Mouse (Mus musculus) MN1 (cell line): Measurements from ENCODE around the gene Gid8.
"Not testable (repeated sequence)": the region's sequence is repeated elsewhere in the genome, so short reads cannot be mapped to it uniquely, and the experiment has no call there.

Source experiments
- DNase-seq: peaks from one replicate; pipeline ENCODE4 v3.0.0-alpha.2; 2016; ENCODE audit warnings: low spot score

The Gid8 gene

GRCm38 (mm10) chr2:180710276-180711155 lies 599 bp downstream of the Gid8 start:
- peak; percentile 54 for DNase-seq

- no peak for DNase-seq
Measured at GRCm38 (mm10) chr2:180711527-180711926, 1.6 kb downstream of the Gid8 start.

GRCm38 (mm10) chr2:180712037-180712689 lies 2.2 kb downstream of the Gid8 start:
- DNase-seq: no peak

- DNase-seq: not testable (repeated sequence)
Measured at GRCm38 (mm10) chr2:180722748-180723147, 12.8 kb downstream of the Gid8 start.

- DNase-seq: no peak
Measured at GRCm38 (mm10) chr2:180723865-180724264, 13.9 kb downstream of the Gid8 start.

- no peak for DNase-seq
Measured at GRCm38 (mm10) chr2:180724585-180725413, 14.9 kb downstream of the Gid8 start, which contains the start of gene Slc17a9. Gene Slc17a9, plus strand, starts transcription at chr2:180725263.

- DNase-seq: no peak
Measured at GRCm38 (mm10) chr2:180725414-180725778, 15.5 kb downstream of the Gid8 start.

- no peak for DNase-seq
Measured at GRCm38 (mm10) chr2:180725856-180726629, 16.1 kb downstream of the Gid8 start.

- DNase-seq: no peak
Measured at GRCm38 (mm10) chr2:180726658-180727442, 16.9 kb downstream of the Gid8 start.

- no peak for DNase-seq
Measured at GRCm38 (mm10) chr2:180727613-180728021, 17.7 kb downstream of the Gid8 start.

- no peak for DNase-seq
Measured at GRCm38 (mm10) chr2:180731036-180731435, 21.1 kb downstream of the Gid8 start.

GRCm38 (mm10) chr2:180731984-180732383 lies 22.1 kb downstream of the Gid8 start:
- DNase-seq: no peak

GRCm38 (mm10) chr2:180735232-180735631 lies 25.3 kb downstream of the Gid8 start:
- DNase-seq: no peak

GRCm38 (mm10) chr2:180737984-180738383 lies 28.1 kb downstream of the Gid8 start:
- DNase-seq: no peak

- no peak for DNase-seq
Measured at GRCm38 (mm10) chr2:180740349-180740748, 30.4 kb downstream of the Gid8 start.

- DNase-seq: no peak
Measured at GRCm38 (mm10) chr2:180741421-180741820, 31.5 kb downstream of the Gid8 start.

GRCm38 (mm10) chr2:180742820-180743219 lies 32.9 kb downstream of the Gid8 start:
- no peak for DNase-seq

- DNase-seq: no peak
Measured at GRCm38 (mm10) chr2:180743321-180743720, 33.4 kb downstream of the Gid8 start.

- DNase-seq: peak; percentile 91
Measured at GRCm38 (mm10) chr2:180745248-180745927, 35.5 kb downstream of the Gid8 start.

- DNase-seq: no peak
Measured at GRCm38 (mm10) chr2:180746569-180747192, 36.8 kb downstream of the Gid8 start.
